Mouse (Mus musculus) limb, embryonic 15.5 days (tissue): Measurements from ENCODE around the gene Med25. TPM values are rescaled to one million over a fixed set of nuclear protein-coding genes. Genes with fewer than 3 reads are reported as not detected.
A peak's percentile ranks its signal among the peaks of the same experiment; 100 is the strongest.

Experiments used
- ATAC-seq: fragments of 200-750 bp; cut with Nextera tagmentation; 2 replicates; pipeline ENCODE4 v1.8.0; 2017; ENCODE audit warnings: low read depth, moderate TSS enrichment; ENCODE audit not compliant: insufficient number of reproducible peaks, low FRiP score, low TSS enrichment
- H3K27ac ChIP-seq: fragments of 300-500 bp; sonication (generic); 2 replicates; pipeline ENCODE4 v1.5.1; 2015; ENCODE audit warnings: moderate library complexity, mild to moderate bottlenecking, inconsistent platforms
- H3K27me3 ChIP-seq: fragments of 300-500 bp; sonication (generic); 2 replicates; pipeline ENCODE4 v1.6.1; 2015; ENCODE audit warnings: inconsistent platforms
- H3K36me3 ChIP-seq: fragments of 300-500 bp; sonication (generic); 2 replicates; pipeline ENCODE4 v1.6.1; 2015; ENCODE audit warnings: inconsistent platforms
- H3K4me1 ChIP-seq: fragments of 300-500 bp; sonication (generic); 2 replicates; pipeline ENCODE4 v1.6.1; 2015; ENCODE audit warnings: inconsistent platforms
- H3K4me2 ChIP-seq: fragments of 300-500 bp; sonication (generic); 2 replicates; pipeline ENCODE4 v1.6.1; 2015; ENCODE audit warnings: mild to moderate bottlenecking, inconsistent platforms
- H3K4me3 ChIP-seq: fragments of 300-500 bp; sonication (generic); 2 replicates; pipeline ENCODE4 v1.5.1; 2015; ENCODE audit warnings: mild to moderate bottlenecking, inconsistent platforms
- H3K9ac ChIP-seq: fragments of 300-500 bp; sonication (generic); 2 replicates; pipeline ENCODE4 v1.6.1; 2015; ENCODE audit warnings: inconsistent platforms
- H3K9me3 ChIP-seq: fragments of 300-500 bp; sonication (generic); 2 replicates; pipeline ENCODE4 v1.6.1; 2016; ENCODE audit warnings: inconsistent platforms
- whole genome bisulfite sequencing: fragments of 180-500 bp; shearing (Covaris S2); methylation state at CpG from one replicate; pipeline ENCODE4 v1.1.7; 2015; 5-methylcytosine and 5-hydroxymethylcytosine counted together
- polyA plus RNA-seq: library from polyadenylated mRNA; unstranded; fragments of >200 nt; fragmentation: Nextera tagmentation; extraction: Ambion mirVana; gene quantifications from 2 replicates; pipeline ENCODE4 v1.2.1, GENCODE M21; 2015

The Med25 gene
- polyA plus RNA-seq, 1 experiment from 2014 or later, result 103 TPM

GRCm38 (mm10) chr7:44850146-44850545, 42.4 kb downstream of the Med25 start:
- WGBS, result under 1% methylated on average over 33 of the region's 33 CpGs
- peaks cover 58% of the 10 kb centered on the region for H3K4me1 ChIP-seq
- no peaks in the 10 kb centered on the region for H3K27me3 ChIP-seq
- peaks cover 38% of the 10 kb centered on the region for H3K36me3 ChIP-seq
- H3K4me3 ChIP-seq, result peak overlapping the region; percentile 72
- peak overlapping the region; percentile 64 for H3K9ac ChIP-seq
- no peaks in the 10 kb centered on the region for H3K9me3 ChIP-seq
- peak overlapping the region; percentile 84 for H3K4me2 ChIP-seq
- H3K27ac ChIP-seq, result peak overlapping the region; percentile 100
- ATAC-seq, result peak; percentile 49

- peak; percentile 77 for ATAC-seq
These were observed 42.9 kb downstream of the Med25 start for GRCm38 (mm10) chr7:44849416-44850111.

GRCm38 (mm10) chr7:44848561-44849415, 43.7 kb downstream of the Med25 start, which contains the start of the genes Akt1s1 and Tbc1d17:
Gene Akt1s1 (plus strand): TSS chr7:44848991.
Gene Tbc1d17 (minus strand): TSS chr7:44849079.
- Histone ChIP-seq H3K9ac (peak within 1 kb of the TSS; percentile 64), H3K4me3 (peak within 1 kb of the TSS; percentile 72), H3K27me3 (no peaks in the 10 kb centered on the region), H3K9me3 (no peaks in the 10 kb centered on the region), H3K4me1 (peaks cover 45% of the 10 kb centered on the region), H3K27ac (peak within 1 kb of the TSS; percentile 100), H3K36me3 (peaks cover 52% of the 10 kb centered on the region), H3K4me2 (peak within 1 kb of the TSS; percentile 84)
- under 1% methylated on average over 54 of the region's 54 CpGs for WGBS
- ATAC-seq, result peak; percentile 90

More at GRCm38 (mm10) chr7:44849416-44850111, 42.9 kb downstream of the Med25 start:
- Histone ChIP-seq H3K4me3 (peak overlapping the region; percentile 72), H3K9ac (peak overlapping the region; percentile 64), H3K9me3 (no peaks in the 10 kb centered on the region), H3K4me2 (peak overlapping the region; percentile 84), H3K27me3 (no peaks in the 10 kb centered on the region), H3K4me1 (peaks cover 53% of the 10 kb centered on the region), H3K36me3 (peaks cover 44% of the 10 kb centered on the region), H3K27ac (peak overlapping the region; percentile 100)
- under 1% methylated on average over 41 of the region's 41 CpGs for WGBS

GRCm38 (mm10) chr7:44847772-44848171, 44.7 kb downstream of the Med25 start:
- peaks cover 36% of the 10 kb centered on the region for H3K4me1 ChIP-seq
- WGBS, result 64% methylated on average over 5 of the region's 5 CpGs
- no peaks in the 10 kb centered on the region for H3K27me3 ChIP-seq
- H3K4me3 ChIP-seq, result peak overlapping the region; percentile 72
- peak overlapping the region; percentile 100; the same call in 1 of the 2 replicates for H3K27ac ChIP-seq
- H3K4me2 ChIP-seq, result peak overlapping the region; percentile 84
- H3K9me3 ChIP-seq, result no peaks in the 10 kb centered on the region
- no peak for ATAC-seq
- no peak overlapping the region for H3K9ac ChIP-seq
- H3K36me3 ChIP-seq, result peaks cover 57% of the 10 kb centered on the region

GRCm38 (mm10) chr7:44846804-44847203, 45.7 kb downstream of the Med25 start:
- Histone ChIP-seq H3K36me3 (peaks cover 58% of the 10 kb centered on the region), H3K27me3 (peaks cover 7% of the 10 kb centered on the region; the same call in 1 of the 2 replicates), H3K9ac (no peak overlapping the region), H3K4me2 (no peak overlapping the region), H3K9me3 (no peaks in the 10 kb centered on the region), H3K4me1 (peaks cover 28% of the 10 kb centered on the region), H3K4me3 (no peak overlapping the region), H3K27ac (no peak overlapping the region)
- 86% methylated on average over 7 of the region's 7 CpGs for WGBS
- no peak for ATAC-seq

- no peak overlapping the region for H3K9ac ChIP-seq
These were observed 47.5 kb downstream of the Med25 start for GRCm38 (mm10) chr7:44845006-44845405.

GRCm38 (mm10) chr7:44841825-44842463, 50.6 kb downstream of the Med25 start:
- Histone ChIP-seq H3K27me3 (peaks cover 38% of the 10 kb centered on the region), H3K4me1 (peaks cover 19% of the 10 kb centered on the region), H3K9ac (no peak overlapping the region), H3K4me2 (no peak overlapping the region), H3K4me3 (no peak overlapping the region), H3K27ac (no peak overlapping the region), H3K36me3 (peaks cover 67% of the 10 kb centered on the region), H3K9me3 (no peaks in the 10 kb centered on the region)
- no peak for ATAC-seq
- WGBS, result 88% methylated on average over 8 of the region's 8 CpGs

More at GRCm38 (mm10) chr7:44845006-44845405, 47.5 kb downstream of the Med25 start:
- Histone ChIP-seq H3K27me3 (peaks cover 25% of the 10 kb centered on the region; the same call in 1 of the 2 replicates), H3K4me1 (peaks cover 18% of the 10 kb centered on the region), H3K27ac (no peak overlapping the region), H3K4me2 (no peak overlapping the region), H3K9me3 (no peaks in the 10 kb centered on the region), H3K4me3 (no peak overlapping the region), H3K36me3 (peaks cover 68% of the 10 kb centered on the region)
- WGBS, result 93% methylated on average over 10 of the region's 10 CpGs
- ATAC-seq, result no peak

GRCm38 (mm10) chr7:44840426-44840825, 52.1 kb downstream of the Med25 start:
- ATAC-seq, result no peak
- peaks cover 52% of the 10 kb centered on the region for H3K36me3 ChIP-seq
- H3K4me1 ChIP-seq, result peaks cover 15% of the 10 kb centered on the region
- peak overlapping the region; percentile 75; the same call in 1 of the 2 replicates for H3K4me2 ChIP-seq
- 40% methylated on average over 14 of the region's 14 CpGs for WGBS
- H3K4me3 ChIP-seq, result peak overlapping the region; percentile 33
- H3K27ac ChIP-seq, result no peak overlapping the region
- H3K27me3 ChIP-seq, result peaks cover 38% of the 10 kb centered on the region
- no peaks in the 10 kb centered on the region for H3K9me3 ChIP-seq
- H3K9ac ChIP-seq, result no peak overlapping the region

GRCm38 (mm10) chr7:44839491-44840191, 52.9 kb downstream of the Med25 start:
- H3K36me3 ChIP-seq, result peaks cover 44% of the 10 kb centered on the region
- peak overlapping the region; percentile 75 for H3K4me2 ChIP-seq
- H3K27ac ChIP-seq, result no peak overlapping the region
- ATAC-seq, result peak; percentile 6; the same call in 1 of the 2 replicates
- peaks cover 15% of the 10 kb centered on the region for H3K4me1 ChIP-seq
- H3K4me3 ChIP-seq, result peak overlapping the region; percentile 33
- WGBS, result 2% methylated on average over 58 of the region's 58 CpGs
- H3K27me3 ChIP-seq, result peaks cover 38% of the 10 kb centered on the region
- peak overlapping the region; percentile 31 for H3K9ac ChIP-seq
- no peaks in the 10 kb centered on the region for H3K9me3 ChIP-seq

GRCm38 (mm10) chr7:44839171-44839490, 53.4 kb downstream of the Med25 start:
- no peaks in the 10 kb centered on the region for H3K9me3 ChIP-seq
- H3K27me3 ChIP-seq, result peaks cover 38% of the 10 kb centered on the region
- peak overlapping the region; percentile 75 for H3K4me2 ChIP-seq
- peaks cover 39% of the 10 kb centered on the region for H3K36me3 ChIP-seq
- H3K9ac ChIP-seq, result peak overlapping the region; percentile 31; the same call in 1 of the 2 replicates
- no peak for ATAC-seq
- H3K27ac ChIP-seq, result no peak overlapping the region
- 25% methylated on average over 11 of the region's 11 CpGs for WGBS
- H3K4me1 ChIP-seq, result peaks cover 16% of the 10 kb centered on the region
- peak overlapping the region; percentile 33 for H3K4me3 ChIP-seq

GRCm38 (mm10) chr7:44838073-44838472, 54.4 kb downstream of the Med25 start:
- H3K4me2 ChIP-seq, result no peak overlapping the region
- H3K4me3 ChIP-seq, result no peak overlapping the region
- WGBS, result 88% methylated on average over 6 of the region's 6 CpGs
- peaks cover 28% of the 10 kb centered on the region for H3K36me3 ChIP-seq
- H3K27ac ChIP-seq, result no peak overlapping the region
- peaks cover 38% of the 10 kb centered on the region for H3K27me3 ChIP-seq
- H3K9ac ChIP-seq, result no peak overlapping the region
- no peak for ATAC-seq
- H3K9me3 ChIP-seq, result no peaks in the 10 kb centered on the region
- peaks cover 21% of the 10 kb centered on the region for H3K4me1 ChIP-seq
